Mouse (Mus musculus): Measurements from ENCODE around the gene Tada3.
A peak's percentile ranks its signal among the peaks of the same experiment; 100 is the strongest.

Gene Tada3

DNA sequence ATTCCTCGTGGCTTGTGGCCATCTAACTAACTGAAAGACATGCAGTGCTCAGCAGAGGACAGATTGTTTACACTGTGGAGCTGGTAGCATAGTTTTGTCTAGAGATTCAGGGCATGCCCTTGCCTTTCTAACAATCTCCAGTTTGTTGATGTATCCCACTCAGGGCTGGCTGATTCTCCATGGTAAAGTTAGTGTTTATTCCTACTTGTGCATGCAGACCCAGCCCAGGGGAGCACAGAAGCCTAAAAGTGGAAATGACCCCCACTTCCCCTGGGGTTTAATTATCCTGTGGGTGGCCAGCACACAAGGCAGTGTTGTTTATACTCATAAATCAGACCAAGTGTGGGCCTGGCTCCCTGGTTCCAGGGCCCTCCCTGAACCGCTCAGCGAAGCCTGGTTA lies 8.3 kb upstream of the Tada3 start:
- DNase-seq, result no peak

DNA sequence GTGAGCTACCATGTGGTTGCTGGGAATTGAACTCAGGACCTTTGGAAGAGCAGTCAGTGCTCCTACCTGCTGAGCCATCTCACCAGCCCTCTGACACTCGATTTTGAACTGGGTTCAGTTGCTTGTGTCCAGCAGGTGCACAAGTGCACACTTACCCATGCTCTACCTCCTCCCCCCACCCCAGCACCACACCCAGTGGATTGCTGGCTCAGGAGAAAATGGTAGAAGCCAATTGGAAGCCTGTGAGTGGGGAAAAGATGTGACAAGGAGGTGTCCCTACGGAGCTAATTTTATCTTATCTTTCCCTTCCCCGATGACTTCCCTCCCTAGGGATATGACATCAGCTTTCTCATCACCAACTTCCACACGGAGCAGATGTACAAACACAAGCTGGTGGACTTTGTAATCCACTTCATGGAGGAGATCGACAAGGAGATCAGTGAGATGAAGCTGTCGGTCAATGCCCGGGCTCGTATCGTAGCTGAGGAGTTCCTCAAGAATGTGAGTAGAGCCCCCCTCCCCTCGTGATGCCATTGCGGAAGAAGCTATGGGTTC lies 7.6 kb upstream of the Tada3 start:
- DNase-seq, result no peak

DNA sequence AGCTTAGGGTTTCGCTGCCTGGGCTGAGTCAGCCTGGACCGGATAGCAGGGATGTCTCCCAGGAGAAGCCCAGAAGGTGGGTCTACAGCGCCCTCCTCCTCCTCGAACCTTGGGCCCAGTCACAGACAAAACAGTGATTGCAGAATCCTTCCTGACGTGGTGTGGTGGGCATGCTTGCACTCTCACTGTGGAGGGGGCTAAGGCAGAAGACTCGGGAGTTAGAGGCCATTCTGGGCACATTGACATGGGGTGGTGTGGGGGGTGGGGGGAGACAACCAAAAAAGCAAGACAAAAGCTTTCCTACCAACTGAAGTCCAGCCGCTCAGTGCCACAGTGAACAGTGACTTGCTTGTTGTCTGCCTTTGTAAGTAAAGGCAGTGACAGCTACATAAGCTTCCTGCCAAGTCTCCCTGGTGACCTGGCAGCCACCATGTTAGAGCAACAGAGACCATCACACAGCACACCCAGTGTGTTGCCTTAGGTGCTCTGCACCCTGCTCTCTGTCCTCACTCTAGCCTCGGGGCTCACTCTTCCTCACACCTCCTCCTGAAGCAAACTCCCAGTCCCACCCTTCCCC lies 6.8 kb upstream of the Tada3 start:
- no peak for DNase-seq

DNA sequence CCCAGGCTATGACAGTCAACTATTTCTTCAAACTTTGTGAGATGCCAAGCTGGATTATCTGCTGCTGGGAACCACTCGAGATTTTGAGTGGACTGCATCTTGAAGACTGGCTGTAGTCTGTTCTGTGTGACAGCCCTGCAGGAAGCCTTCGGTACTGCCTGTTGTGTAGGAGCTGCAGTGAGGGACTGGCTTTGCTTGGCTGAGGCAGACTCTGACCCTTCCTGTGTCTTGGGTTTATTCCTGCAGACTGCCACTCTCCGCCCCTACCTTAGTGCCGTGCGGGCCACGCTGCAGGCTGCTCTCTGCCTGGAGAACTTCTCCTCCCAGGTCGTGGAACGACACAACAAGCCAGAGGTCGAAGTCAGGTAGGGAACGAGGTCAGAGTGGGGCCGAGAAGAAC lies 2.8 kb upstream of the Tada3 start:
- no peak for DNase-seq

DNA sequence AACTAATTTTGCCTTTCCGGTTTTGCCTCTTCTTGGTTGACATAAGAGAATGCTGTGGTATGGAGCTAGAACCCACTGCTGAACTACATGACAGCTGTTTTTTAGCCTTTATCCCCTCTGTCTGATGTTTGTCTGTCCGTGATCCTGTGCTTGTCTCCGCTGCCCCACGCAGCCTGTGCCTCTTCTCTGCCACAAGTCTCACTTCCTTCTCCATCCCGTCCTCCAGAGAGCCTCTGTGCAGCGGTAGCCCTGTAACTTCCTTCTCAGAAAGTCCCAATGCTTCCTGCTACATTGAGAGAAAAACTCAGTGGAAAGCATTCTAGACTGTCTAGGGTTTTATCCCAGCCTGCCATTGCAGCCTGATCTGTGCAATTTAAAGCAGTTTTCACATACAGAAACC lies 1.6 kb upstream of the Tada3 start:
- peak in 1 of 2 experiments; percentile 26 for DNase-seq

DNA sequence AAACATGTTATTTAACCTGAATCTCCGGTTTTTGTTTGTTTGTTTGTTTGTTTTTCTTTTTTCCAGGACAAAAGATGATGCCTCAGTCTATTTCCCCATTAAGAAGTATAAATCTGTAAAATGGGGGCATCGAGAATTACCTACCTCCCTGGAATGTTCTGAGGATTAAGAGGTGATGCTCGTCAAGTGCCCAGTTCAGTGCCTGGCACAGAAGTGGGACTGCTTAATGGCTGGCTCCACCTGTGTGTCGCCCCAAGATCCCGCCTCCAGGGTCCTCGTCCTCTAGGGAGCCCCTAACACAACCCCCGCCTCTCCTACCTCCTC lies 549 bp downstream of the Tada3 start:
- DNase-seq, result no peak

DNA sequence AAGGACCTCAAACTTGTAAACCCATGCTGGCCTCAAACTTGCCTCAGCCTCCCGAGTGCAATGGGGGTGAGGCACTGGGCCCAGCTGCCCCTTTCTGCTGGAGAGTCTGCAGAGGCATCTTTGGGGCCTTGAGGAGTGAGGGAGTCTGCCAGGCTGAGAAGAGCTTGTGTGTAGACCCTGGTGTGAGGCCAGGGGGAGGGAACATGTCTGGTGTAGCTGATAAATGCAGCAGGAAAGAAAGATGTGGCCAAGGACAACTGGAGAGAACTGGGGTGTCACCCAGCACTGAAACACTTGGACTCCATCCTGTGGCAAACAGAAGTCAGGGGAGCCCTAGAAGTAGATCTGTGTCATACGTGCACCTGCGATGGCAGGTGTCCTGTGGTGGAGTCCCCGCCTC lies 4.2 kb downstream of the Tada3 start:
- no peak for DNase-seq

DNA sequence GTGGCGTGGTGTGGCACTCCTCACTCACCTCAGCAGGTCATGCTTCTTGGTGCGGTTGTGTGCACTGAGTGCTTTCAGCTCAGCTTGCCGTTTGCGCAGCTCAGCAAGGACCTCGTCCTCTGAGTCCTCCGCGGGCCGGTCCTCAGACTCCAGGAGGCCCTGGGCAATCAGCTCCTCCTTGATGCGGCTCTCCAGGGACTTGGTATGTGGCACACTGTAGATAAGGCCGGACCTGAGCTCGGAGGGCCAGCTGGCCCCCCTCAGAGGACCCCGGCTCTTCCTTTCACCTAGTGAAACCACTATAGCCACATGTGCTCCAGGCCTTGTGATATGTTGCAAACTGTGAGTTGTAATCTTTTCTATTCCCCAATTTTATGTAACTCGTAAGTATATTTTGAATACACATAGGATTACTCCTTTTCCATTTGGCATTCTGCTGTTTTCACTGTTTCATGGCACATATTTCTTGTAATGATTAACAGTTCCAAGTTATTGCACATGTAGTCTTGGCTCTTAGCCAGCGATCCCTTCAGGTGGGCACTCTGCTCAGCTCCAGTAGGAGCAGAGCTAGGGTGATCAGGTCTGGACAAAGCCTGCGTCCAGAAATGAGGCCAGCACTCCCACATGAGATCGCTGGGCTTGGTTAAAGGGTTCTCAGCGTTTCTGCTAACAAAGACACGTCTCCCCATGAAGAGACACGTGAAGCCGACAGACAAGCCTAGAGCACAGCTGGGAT lies 7.3 kb downstream of the Tada3 start:
- no peak for DNase-seq

DNA sequence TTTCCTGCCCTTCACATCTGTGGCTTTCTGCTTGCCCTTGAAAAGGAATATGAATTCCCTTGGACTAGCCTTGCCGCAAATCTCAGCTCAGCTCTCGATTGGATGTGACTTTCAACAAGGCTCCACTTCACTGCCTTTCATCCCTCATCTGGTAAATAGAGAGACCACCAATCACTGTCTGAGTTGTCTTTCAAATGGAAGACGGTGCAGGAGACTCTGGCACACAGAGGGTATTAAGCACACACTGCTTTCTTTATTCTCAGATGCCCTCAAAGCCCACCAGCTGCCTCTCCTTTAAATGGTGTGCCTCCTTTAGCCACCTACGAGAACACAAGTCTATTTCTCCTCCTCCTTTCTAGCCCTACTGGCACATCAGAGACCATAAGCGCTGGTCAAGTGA lies 9.1 kb downstream of the Tada3 start:
- DNase-seq, result no peak

DNA sequence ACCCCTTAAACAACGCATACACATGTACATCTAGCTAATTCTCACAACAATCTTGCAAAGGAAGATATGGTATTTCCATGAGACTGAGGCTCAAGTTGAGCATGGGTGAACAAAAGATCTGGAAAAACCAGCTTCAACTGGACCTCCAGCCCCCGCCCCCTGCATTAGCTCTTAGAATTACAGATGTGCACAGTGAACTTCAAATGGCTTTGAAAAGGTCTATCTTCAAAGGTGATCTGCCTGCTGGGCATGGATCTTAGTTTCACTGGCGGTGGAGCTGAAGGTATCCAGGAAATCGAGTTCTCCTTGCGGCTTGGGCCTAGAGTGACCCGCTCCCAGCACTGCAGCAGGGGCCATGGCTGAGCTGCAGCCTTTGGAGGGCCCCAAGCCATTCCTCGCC lies 9.6 kb downstream of the Tada3 start:
- DNase-seq, result no peak

DNA sequence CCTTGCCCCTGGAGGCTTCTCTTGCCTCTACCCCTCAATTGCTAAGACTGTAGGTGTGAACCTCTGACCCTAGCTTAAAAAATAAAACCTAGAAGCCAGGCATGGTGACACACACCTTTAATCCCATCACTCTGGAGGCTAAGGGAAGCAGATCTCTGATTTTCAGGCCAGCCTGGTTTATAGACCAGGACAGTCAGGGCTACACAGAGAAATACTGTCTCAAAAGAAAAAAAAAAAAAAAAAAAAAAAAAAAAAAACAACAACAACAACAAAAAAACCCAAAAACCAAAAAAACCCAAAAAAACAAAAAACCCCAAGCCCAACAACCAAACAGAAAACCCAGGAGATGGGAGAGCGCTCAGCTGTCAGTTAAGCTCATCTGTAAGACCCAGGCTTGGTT lies 10.1 kb downstream of the Tada3 start:
- no peak for DNase-seq

DNA sequence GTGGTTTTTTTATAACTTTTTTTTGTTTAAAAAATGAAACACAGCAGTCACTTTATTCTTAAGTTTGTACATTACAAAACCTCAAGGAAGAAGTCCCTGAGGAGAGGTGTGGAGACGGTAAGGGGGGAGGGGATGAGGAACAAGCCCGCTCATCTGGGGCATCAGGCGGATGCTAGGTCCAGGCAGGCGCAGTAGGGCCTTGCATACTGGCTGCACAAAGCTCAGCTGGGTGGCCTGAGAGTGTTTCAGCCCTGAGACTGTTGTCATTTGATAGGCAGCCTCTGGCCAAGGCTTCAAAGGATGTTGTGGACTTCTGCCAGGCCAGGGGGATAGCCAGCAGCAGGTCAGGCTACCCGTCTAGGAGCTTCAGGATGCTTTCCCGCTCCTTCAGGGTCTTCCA lies 11.0 kb downstream of the Tada3 start:
- DNase-seq, result no peak

DNA sequence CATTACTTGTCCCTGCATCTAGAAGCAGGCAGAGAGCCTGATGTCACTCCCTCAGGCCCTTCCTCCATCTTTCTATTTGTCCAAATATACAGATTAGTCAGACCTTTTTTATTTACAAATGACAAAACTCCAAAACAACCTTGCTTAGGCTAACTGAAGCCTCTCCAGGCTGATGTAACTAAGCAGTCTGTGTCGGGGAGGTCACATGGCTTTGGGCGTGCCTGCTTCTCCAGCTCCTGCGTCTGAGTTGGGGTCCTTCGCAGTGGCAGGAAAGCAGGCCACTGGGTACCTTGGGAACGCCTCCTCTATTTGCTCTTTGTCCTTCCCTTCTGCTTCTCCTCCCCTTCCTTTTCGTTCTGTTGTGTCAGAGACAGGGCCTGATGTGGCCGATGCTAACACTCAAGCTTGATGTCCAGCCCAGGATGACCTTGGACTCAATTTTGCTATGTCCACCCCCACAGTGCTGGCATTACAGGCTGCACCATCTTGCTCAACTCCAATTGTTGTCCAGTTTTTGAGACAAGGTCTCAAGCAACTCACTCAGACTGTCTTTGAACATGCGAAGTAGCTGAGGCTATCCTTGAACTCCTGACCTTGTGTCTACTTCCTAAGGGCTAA lies 13.1 kb downstream of the Tada3 start:
- no peak for DNase-seq

DNA sequence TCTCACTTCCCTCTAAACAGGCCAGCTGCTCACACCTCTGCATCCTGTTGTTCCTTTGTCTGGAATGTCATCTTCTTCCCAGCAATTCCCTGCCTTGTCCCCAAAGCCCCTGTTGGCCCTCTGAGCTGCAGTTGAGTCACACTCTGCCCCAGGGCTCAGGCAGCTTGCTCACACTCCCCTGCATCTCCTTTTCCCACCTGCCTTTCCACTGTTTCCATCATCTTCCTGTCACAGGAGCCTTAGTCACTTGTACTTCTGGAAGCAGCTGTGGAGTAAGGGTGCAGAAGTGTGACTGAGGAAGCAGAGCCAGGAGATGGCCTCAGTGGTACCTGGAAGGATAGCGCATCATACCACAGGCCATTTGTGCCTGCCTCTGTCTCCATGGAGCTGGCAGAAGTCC lies 15.4 kb downstream of the Tada3 start:
- DNase-seq, result no peak

DNA sequence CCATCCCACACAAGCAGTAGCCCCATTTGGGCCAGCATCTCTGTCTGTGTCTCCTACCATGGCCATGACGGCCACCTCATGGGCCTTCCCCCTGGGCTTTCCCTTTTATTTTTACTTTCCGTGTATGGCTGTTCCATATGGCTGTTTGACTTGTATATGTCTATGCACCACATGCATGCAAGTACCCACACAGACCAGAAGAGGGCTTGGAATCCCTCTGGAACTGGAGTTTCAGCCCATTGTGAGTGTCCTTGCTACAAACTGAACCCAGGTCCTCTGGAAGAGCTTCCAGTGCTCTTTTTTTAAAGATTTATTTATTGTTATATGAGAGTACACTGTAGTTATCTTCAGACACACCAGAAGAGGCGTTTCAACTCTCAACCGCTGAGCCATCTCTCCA lies 16.2 kb downstream of the Tada3 start:
- no peak for DNase-seq

DNA sequence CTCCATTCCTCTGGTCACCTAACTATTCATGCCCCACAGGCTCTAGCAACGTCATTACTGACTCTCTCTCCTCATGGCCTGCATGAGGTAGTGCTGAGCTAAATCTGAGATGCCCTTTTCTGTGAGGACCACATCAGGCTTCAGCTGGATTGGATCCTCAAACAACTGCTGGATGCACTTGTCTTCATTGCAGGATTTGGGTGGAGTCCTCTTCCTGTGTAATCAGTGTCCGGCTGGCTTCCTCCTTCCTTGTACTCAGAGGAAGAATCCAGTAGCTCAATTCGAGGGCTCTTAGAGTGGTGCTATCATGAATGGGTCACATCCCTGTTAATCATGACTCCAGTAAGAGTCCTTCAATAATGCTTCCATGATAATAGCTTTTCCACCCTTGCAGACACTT lies 24.0 kb downstream of the Tada3 start:
- DNase-seq, result no peak

DNA sequence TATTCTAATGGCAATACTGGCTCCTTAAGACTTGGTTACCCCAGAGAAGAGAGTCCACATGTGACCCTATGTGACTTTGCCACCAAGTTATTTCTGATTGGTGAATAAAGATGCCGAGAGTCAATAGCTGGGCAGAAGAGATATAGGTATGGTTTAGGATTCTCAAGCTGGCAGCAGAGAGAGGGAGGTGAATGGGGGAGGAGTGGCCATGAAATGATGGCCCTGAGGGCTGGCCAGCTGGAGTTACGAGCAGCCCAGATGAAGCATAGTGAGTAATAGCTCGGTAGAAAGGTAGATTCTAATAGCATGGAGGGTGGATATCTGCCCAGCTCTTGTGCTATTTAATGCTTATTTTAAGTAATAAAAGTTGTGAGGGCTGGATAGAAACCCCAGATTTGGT lies 24.9 kb downstream of the Tada3 start:
- no peak for DNase-seq

DNA sequence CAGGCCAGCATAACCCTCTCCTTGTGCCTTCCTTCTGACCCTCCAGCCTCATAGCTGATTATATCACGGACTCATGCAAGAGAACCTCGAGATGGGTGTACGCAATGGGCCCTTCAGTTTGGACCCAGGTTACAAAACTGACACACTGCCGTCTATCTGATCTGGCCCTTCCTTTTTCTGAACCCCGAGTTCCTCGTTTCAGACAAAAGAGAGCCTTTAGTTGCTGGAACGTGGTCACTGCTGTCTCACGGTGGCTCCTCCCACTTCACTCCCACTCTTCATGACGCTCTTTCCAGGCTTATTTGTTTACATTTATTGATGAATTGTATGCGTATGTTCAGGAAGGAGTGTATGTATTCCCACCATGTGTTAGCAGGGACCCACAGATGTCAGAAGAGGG lies 26.0 kb downstream of the Tada3 start:
- peak in 1 of 2 experiments; percentile 23 for DNase-seq

DNA sequence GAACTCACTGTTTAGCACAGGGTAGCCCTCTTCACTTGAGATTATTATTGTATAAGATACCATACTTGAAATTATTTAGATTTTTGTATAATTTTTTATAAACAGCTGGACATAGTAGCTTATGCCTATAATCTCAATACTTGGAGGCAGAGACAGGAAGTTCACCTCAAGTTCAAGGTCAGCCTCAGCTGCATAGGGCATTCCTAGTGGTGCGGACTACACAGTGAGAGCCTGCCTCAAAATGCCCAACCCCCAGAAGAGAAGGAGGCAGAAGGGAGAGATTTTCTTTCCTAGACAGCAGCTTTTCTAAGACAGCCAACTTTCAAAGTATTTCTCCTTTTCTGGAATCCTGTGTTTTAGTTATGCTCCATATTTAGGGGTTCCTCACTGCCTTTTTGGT lies 26.5 kb downstream of the Tada3 start:
- no peak for DNase-seq

DNA sequence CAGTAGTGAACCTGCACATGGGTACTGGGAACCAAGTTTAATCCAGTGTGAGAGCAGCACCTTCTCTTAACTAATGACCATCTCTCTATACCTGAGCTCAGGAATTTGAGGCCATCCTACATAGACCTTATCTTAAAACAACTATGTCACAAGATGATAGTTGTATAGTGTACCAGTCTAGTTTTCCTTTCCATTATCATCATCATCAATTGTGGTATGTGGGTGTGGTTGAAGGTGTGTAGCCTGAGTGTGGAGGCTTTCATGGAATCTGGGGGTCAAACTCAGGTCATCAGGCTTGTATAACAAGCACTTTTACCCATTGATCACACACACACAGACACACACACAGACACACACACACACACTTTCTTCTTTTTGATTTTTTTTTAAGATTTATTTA lies 27.1 kb downstream of the Tada3 start:
- DNase-seq, result no peak

DNA sequence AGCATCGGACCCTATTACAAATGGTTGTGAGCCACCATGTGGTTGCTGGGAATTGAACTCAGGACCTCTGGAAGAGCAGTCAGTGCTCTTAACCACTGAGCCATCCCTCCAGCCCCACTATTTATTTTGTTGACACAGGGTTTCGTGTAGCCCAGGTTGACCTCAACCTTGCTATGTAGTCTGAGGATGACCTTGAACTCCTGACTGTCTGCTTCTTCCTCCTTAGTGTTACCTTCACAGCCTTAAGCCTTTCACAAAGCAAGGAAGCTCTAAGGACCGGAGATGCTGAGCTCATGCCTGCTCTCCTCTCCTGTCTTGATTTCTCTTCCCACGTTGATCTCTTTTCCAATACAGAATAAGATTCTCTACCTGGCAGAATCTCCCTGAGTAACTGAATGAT lies 30.8 kb downstream of the Tada3 start:
- DNase-seq, result no peak

DNA sequence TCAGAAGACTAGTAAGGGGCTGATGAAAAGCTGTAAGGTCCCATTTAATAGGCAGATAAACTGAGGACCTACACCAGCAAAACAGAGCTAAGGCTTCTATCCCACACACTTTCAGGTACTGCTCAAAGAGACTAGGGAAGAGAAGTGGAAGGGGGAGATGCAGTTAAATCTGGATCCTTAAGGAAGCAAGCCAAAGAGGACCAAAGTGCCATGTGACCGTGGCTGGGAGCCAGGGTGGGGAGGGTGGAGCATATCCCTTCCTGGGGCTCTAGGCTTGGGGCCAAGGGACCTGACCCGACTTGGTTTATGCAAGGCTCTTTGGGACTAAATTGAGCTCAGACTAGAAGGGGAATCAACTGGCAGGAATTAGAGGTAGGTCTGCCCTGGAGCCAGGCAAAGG lies 33.4 kb downstream of the Tada3 start:
- DNase-seq, result peak; percentile 85 to 92

DNA sequence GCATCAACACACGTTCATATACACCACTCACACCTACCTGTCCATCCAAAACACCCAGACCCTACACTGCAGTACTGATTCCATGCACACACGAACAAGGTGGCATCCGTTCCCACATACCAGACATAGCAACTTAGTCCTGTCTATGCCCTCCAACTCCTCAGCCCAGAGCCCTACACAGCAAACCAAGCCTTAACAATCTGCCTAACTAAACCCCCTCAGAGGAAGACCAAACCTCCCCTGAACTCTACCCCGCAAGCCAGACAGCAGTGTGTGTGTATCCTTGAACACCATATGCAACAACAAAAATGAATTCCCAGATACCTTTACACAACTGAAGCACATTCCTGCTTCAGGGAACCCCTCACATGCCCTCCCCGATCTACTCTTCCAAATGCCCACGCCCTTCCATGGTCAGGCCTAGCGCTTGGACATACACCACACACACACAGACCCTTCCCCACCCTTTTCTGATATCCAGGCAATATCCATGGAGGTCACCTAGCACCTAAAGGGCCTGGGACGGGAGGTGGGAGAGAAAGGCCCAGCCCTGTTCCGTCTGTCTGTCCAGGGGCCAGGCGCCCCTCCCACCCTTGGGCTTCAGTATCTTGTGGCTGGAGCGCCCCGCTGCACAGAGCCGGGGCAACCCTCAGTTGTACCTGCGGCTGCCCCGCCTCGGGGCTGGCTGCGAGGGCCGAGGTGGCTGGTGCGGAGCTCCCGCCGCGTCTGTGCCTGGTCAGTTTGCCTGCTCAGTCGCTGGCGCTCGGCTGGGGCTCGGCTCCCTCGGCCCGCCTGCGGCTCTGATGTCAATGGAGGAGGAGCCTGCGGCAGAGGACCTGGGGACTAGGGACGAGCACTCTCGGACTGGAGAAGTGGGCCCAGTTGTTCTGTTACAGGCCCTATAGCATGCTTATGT lies 34.2 kb downstream of the Tada3 start, which contains the start of gene Camk1:
Gene Camk1 (minus strand): TSS at position 808 of the 916 bp plus-strand sequence.
- peak; percentile 87 to 88 for DNase-seq

All from lung, postnatal 4 days (tissue).